17 mouse cellular contexts compared by ENCODE assay signal in genomic region chr6:78797013-78797412, GRCm38 (mm10).
DNase-seq lines count a peak whose midpoint lies in the region; ATAC-seq and TF ChIP-seq lines count a peak whose summit lies in the region.
"Had no signal": no experiment of that assay in that cellular context is flagged by ENCODE, and none has a peak within 500 bp of the region (broad histone marks: within the 10 kb centered on the region; RNA-seq: fewer than 3 reads in every experiment).

No protein-coding gene starts in this region.

- no peak overlapping the region for H3K27ac ChIP-seq in kidney, embryonic 15.5 days
- H3K27ac ChIP-seq in kidney, postnatal 0 days = no peak overlapping the region
- H3K27ac ChIP-seq in forebrain, embryonic 13.5 days = no peak overlapping the region
- H3K27ac ChIP-seq: embryonic facial prominence, embryonic 10.5 days; embryonic facial prominence, embryonic 12.5 days had no signal

- no peak overlapping the region for H3K4me3 ChIP-seq in kidney, embryonic 15.5 days (replicated peaks)
- H3K4me3 ChIP-seq in kidney, postnatal 0 days (replicated peaks; ENCODE audit: low read depth, low read length) = no peak overlapping the region
- no peak overlapping the region for H3K4me3 ChIP-seq in forebrain, embryonic 13.5 days
- H3K4me3 ChIP-seq: embryonic facial prominence, embryonic 10.5 days; embryonic facial prominence, embryonic 12.5 days had no signal

- ATAC-seq in kidney, embryonic 15.5 days (replicated peaks; ENCODE audit: low FRiP score) = peak; percentile 85; the same call in 1 of the 2 replicates
- no peak for ATAC-seq in kidney, postnatal 0 days (replicated peaks; ENCODE audit: low FRiP score, low read depth)
- ATAC-seq in forebrain, embryonic 13.5 days = no peak
- ATAC-seq: forebrain, embryonic 14.5 days had no signal

- no peak overlapping the region for H3K4me2 ChIP-seq in kidney, embryonic 15.5 days
- no peak overlapping the region for H3K4me2 ChIP-seq in kidney, postnatal 0 days (ENCODE audit: low read length)
- no peak overlapping the region for H3K4me2 ChIP-seq in forebrain, embryonic 13.5 days
- H3K4me2 ChIP-seq: embryonic facial prominence, embryonic 12.5 days had no signal

- 16% methylated on average over 2 of the region's 2 CpGs for WGBS in kidney, embryonic 15.5 days
- WGBS in kidney, postnatal 0 days = 22% methylated on average over 2 of the region's 2 CpGs
- WGBS in forebrain, embryonic 13.5 days = 68% methylated on average over 2 of the region's 2 CpGs

- no peaks in the 10 kb centered on the region for H3K27me3 ChIP-seq in kidney, embryonic 15.5 days
- no peaks in the 10 kb centered on the region for H3K27me3 ChIP-seq in kidney, postnatal 0 days (ENCODE audit: insufficient read depth, low read length)
- H3K27me3 ChIP-seq in forebrain, embryonic 13.5 days = no peaks in the 10 kb centered on the region
- H3K27me3 ChIP-seq: embryonic facial prominence, embryonic 12.5 days had no signal

- 0 out of 2 replicates have a peak, but pooled peaks cover 3% of the 10 kb centered on the region for H3K4me1 ChIP-seq in kidney, embryonic 15.5 days
- no peaks in the 10 kb centered on the region for H3K4me1 ChIP-seq in kidney, postnatal 0 days (replicated peaks; ENCODE audit: insufficient read depth, low read length)
- H3K4me1 ChIP-seq in forebrain, embryonic 13.5 days = no peaks in the 10 kb centered on the region
- H3K4me1 ChIP-seq: embryonic facial prominence, embryonic 10.5 days; embryonic facial prominence, embryonic 12.5 days had no signal

- H3K9me3 ChIP-seq in kidney, embryonic 15.5 days (replicated peaks) = no peaks in the 10 kb centered on the region
- no peaks in the 10 kb centered on the region for H3K9me3 ChIP-seq in kidney, postnatal 0 days (replicated peaks; ENCODE audit: low read length)
- H3K9me3 ChIP-seq in forebrain, embryonic 13.5 days (replicated peaks) = no peaks in the 10 kb centered on the region
- H3K9me3 ChIP-seq: embryonic facial prominence, embryonic 10.5 days; embryonic facial prominence, embryonic 12.5 days had no signal

- TF ChIP-seq POLR2A in brain, embryonic 14.5 days (IDR thresholded peaks at IDR 0.05; ENCODE audit: borderline replicate concordance, extremely low read depth, insufficient read depth, insufficient read length, poor library complexity, severe bottlenecking) = no peak

- H3K36me3 ChIP-seq in kidney, embryonic 15.5 days = no peaks in the 10 kb centered on the region
- H3K36me3 ChIP-seq in kidney, postnatal 0 days (ENCODE audit: insufficient read depth, low read length) = no peaks in the 10 kb centered on the region
- no peaks in the 10 kb centered on the region for H3K36me3 ChIP-seq in forebrain, embryonic 13.5 days (ENCODE audit: poor library complexity, severe bottlenecking)
- H3K36me3 ChIP-seq: embryonic facial prominence, embryonic 10.5 days; embryonic facial prominence, embryonic 12.5 days had no signal

- no peak for TF ChIP-seq CTCF in kidney, postnatal 0 days (IDR thresholded peaks at IDR 0.05; ENCODE audit: low read depth)
- no peak for TF ChIP-seq CTCF in brain, embryonic 14.5 days (IDR thresholded peaks at IDR 0.05; ENCODE audit: borderline replicate concordance, extremely low read depth, insufficient read depth, insufficient read length)

- DNase-seq in kidney, postnatal 10 days = no peak
- DNase-seq in kidney, postnatal 0 days (ENCODE audit: low spot score) = peak; percentile 57
- no peak for DNase-seq in kidney, postnatal 36 days
- DNase-seq in brain, embryonic 14.5 days (ENCODE audit: low read depth) = peak; percentile 18
- DNase-seq: adrenal gland, adult 2 months; adrenal gland, postnatal 10 days; adrenal gland, postnatal 25 days; cerebellum, adult 11-12 months; cerebellum, adult 2 months; cerebellum, adult 9-10 months; cerebellum, postnatal 10 days; cerebellum, postnatal 25 days had no signal

- H3K9ac ChIP-seq in kidney, embryonic 15.5 days = no peak overlapping the region
- H3K9ac ChIP-seq in kidney, postnatal 0 days (ENCODE audit: low read depth, low read length) = no peak overlapping the region
- H3K9ac ChIP-seq in forebrain, embryonic 13.5 days = no peak overlapping the region
- H3K9ac ChIP-seq: embryonic facial prominence, embryonic 12.5 days had no signal

Comparison
In these comparisons a context has a peak if more than half of its experiments do, and no peak if none do; other contexts are left out.
1. DNase-seq: peak in kidney, postnatal 0 days (single experiment) and brain, embryonic 14.5 days (single experiment); none in kidney, postnatal 10 days (single experiment) and kidney, postnatal 36 days (0 of 2).